19 mouse cellular contexts compared by ENCODE assay signal in genomic region chr13:24538941-24539340, GRCm38 (mm10). TPM values are rescaled to one million over a fixed set of nuclear protein-coding genes. Genes with fewer than 3 reads are reported as not detected.
A peak's percentile ranks its signal among the peaks of the same experiment; 100 is the strongest.
DNase-seq lines count a peak whose midpoint lies in the region; ATAC-seq lines count a peak whose summit lies in the region.
"Had no signal": no experiment of that assay in that cellular context is flagged by ENCODE, and none has a peak within 500 bp of the region (broad histone marks: within the 10 kb centered on the region; RNA-seq: fewer than 3 reads in every experiment).

No protein-coding gene starts in this region.

- ATAC-seq in liver, embryonic 13.5 days (ENCODE audit: low read depth): no peak
- no peak for ATAC-seq in heart, embryonic 12.5 days (ENCODE audit: insufficient number of reproducible peaks, low FRiP score)
- ATAC-seq in midbrain, embryonic 16.5 days: no peak
- ATAC-seq: liver, embryonic 12.5 days had no signal

- H3K27ac ChIP-seq in liver, embryonic 13.5 days: peak overlapping the region; percentile 43; the same call in 1 of the 2 replicates
- H3K27ac ChIP-seq in heart, embryonic 12.5 days (ENCODE audit: poor library complexity, severe bottlenecking): peak overlapping the region; percentile 70
- H3K27ac ChIP-seq in midbrain, embryonic 16.5 days (ENCODE audit: low read length): no peak overlapping the region
- H3K27ac ChIP-seq: embryonic facial prominence, embryonic 13.5 days; hindbrain, embryonic 10.5 days; limb, embryonic 10.5 days; liver, embryonic 12.5 days; macrophage; midbrain, embryonic 12.5 days; neural tube, embryonic 15.5 days had no signal

- no peak overlapping the region for H3K4me3 ChIP-seq in liver, embryonic 13.5 days (replicated peaks)
- no peak overlapping the region for H3K4me3 ChIP-seq in heart, embryonic 12.5 days
- H3K4me3 ChIP-seq in midbrain, embryonic 16.5 days (ENCODE audit: low read depth, low read length): no peak overlapping the region
- H3K4me3 ChIP-seq: embryonic facial prominence, embryonic 13.5 days; hindbrain, embryonic 10.5 days; limb, embryonic 10.5 days; liver, embryonic 12.5 days; midbrain, embryonic 12.5 days; neural tube, embryonic 15.5 days had no signal

- no peak overlapping the region for H3K9ac ChIP-seq in liver, embryonic 13.5 days
- H3K9ac ChIP-seq in heart, embryonic 12.5 days: no peak overlapping the region
- H3K9ac ChIP-seq in midbrain, embryonic 16.5 days (ENCODE audit: low read depth, low read length): no peak overlapping the region
- H3K9ac ChIP-seq: embryonic facial prominence, embryonic 13.5 days; liver, embryonic 12.5 days; midbrain, embryonic 12.5 days; neural tube, embryonic 15.5 days had no signal

- H3K36me3 ChIP-seq in liver, embryonic 13.5 days: no peaks in the 10 kb centered on the region
- H3K36me3 ChIP-seq in heart, embryonic 12.5 days: no peaks in the 10 kb centered on the region
- no peaks in the 10 kb centered on the region for H3K36me3 ChIP-seq in midbrain, embryonic 16.5 days (ENCODE audit: control insufficient read depth, insufficient read depth, low read length)
- H3K36me3 ChIP-seq: embryonic facial prominence, embryonic 13.5 days; hindbrain, embryonic 10.5 days; limb, embryonic 10.5 days; liver, embryonic 12.5 days; midbrain, embryonic 12.5 days; neural tube, embryonic 15.5 days had no signal

- DNase-seq in liver, embryonic 13.5 days: no peak
- DNase-seq in liver: no peak
- DNase-seq in Muller cell, postnatal 12 days (ENCODE audit: inconsistent ontology term): peak; percentile 49
- DNase-seq in heart, postnatal 4 days: peak; percentile 65
- no peak for DNase-seq in testis, postnatal 10 days (ENCODE audit: low spot score)
- DNase-seq: cerebellum, adult 9-11 months; gastrocnemius, postnatal 14 days; kidney, adult 18-20 months; layer of hippocampus, postnatal 36 days; right cerebral cortex, postnatal 25 days had no signal

- peaks cover 7% of the 10 kb centered on the region for H3K4me1 ChIP-seq in liver, embryonic 13.5 days (replicated peaks)
- peaks cover 22% of the 10 kb centered on the region for H3K4me1 ChIP-seq in heart, embryonic 12.5 days (replicated peaks)
- no peaks in the 10 kb centered on the region for H3K4me1 ChIP-seq in midbrain, embryonic 16.5 days (ENCODE audit: control insufficient read depth, insufficient read depth, low read length)
- H3K4me1 ChIP-seq: embryonic facial prominence, embryonic 13.5 days; hindbrain, embryonic 10.5 days; limb, embryonic 10.5 days; midbrain, embryonic 12.5 days; neural tube, embryonic 15.5 days had no signal

- H3K27me3 ChIP-seq in liver, embryonic 13.5 days: no peaks in the 10 kb centered on the region
- no peaks in the 10 kb centered on the region for H3K27me3 ChIP-seq in heart, embryonic 12.5 days (replicated peaks)
- no peaks in the 10 kb centered on the region for H3K27me3 ChIP-seq in midbrain, embryonic 16.5 days (ENCODE audit: control insufficient read depth, insufficient read depth, low read depth, low read length)
- H3K27me3 ChIP-seq: embryonic facial prominence, embryonic 13.5 days; liver, embryonic 12.5 days; midbrain, embryonic 12.5 days; neural tube, embryonic 15.5 days had no signal

- 78% methylated on average over 5 of the region's 5 CpGs for WGBS in liver, embryonic 13.5 days (ENCODE audit: insufficient replicate concordance)
- 40% methylated on average over 5 of the region's 5 CpGs for WGBS in heart, embryonic 12.5 days
- WGBS in midbrain, embryonic 16.5 days: 81% methylated on average over 5 of the region's 5 CpGs

- H3K9me3 ChIP-seq in liver, embryonic 13.5 days (replicated peaks): no peaks in the 10 kb centered on the region
- no peaks in the 10 kb centered on the region for H3K9me3 ChIP-seq in heart, embryonic 12.5 days (replicated peaks)
- no peaks in the 10 kb centered on the region for H3K9me3 ChIP-seq in midbrain, embryonic 16.5 days (replicated peaks; ENCODE audit: control insufficient read depth, low read length, poor library complexity, severe bottlenecking)
- H3K9me3 ChIP-seq: embryonic facial prominence, embryonic 13.5 days; limb, embryonic 10.5 days; liver, embryonic 12.5 days; midbrain, embryonic 12.5 days; neural tube, embryonic 15.5 days had no signal

- no peak overlapping the region for H3K4me2 ChIP-seq in liver, embryonic 13.5 days
- H3K4me2 ChIP-seq in heart, embryonic 12.5 days: 0 out of 2 replicates have a peak overlapping the region, but pooled peaks have one; percentile 6
- no peak overlapping the region for H3K4me2 ChIP-seq in midbrain, embryonic 16.5 days (ENCODE audit: low read length)
- H3K4me2 ChIP-seq: embryonic facial prominence, embryonic 13.5 days; liver, embryonic 12.5 days; midbrain, embryonic 12.5 days; neural tube, embryonic 15.5 days had no signal

RNA-seq across cellular contexts. Expression of gene Ripor2, which starts 43.0 kb away (rescaled TPM):
- polyA plus RNA-seq in liver, embryonic 13.5 days (2015; fragmentation: Nextera tagmentation; extraction: Ambion mirVana): 3.9 and 4.9 TPM in 2 replicates
- 10.5 and 10.9 TPM in 2 replicates for polyA plus RNA-seq in heart, embryonic 12.5 days (2016; fragmentation: Nextera tagmentation; extraction: Ambion mirVana)
- 10 to 100 TPM; 25.4 to 27.5 TPM for total RNA-seq in heart, postnatal 4 days (2021)
- 31.8 and 33.8 TPM in 2 replicates for polyA plus RNA-seq in midbrain, embryonic 16.5 days (2015; fragmentation: Nextera tagmentation; extraction: Ambion mirVana)

Comparison
In these comparisons a context has a peak if more than half of its experiments do, and no peak if none do; other contexts are left out.
1. DNase-seq: peak in Muller cell, postnatal 12 days (single experiment) and heart, postnatal 4 days (single experiment); none in liver, embryonic 13.5 days (single experiment), liver (single experiment) and testis, postnatal 10 days (single experiment).